8 mouse cellular contexts compared by ENCODE assay signal in genomic region chr10:127604465-127605250, GRCm38 (mm10). TPM values are rescaled to one million over a fixed set of nuclear protein-coding genes. Genes with fewer than 3 reads are reported as not detected.
DNase-seq lines count a peak whose midpoint lies in the region; ATAC-seq and TF ChIP-seq lines count a peak whose summit lies in the region.

No protein-coding gene starts in this region.

- ATAC-seq in intestine, embryonic 14.5 days (replicated peaks; ENCODE audit: low FRiP score, low TSS enrichment, low read depth) = no peak
- peak; percentile 56 for ATAC-seq in liver, embryonic 14.5 days (ENCODE audit: insufficient read depth)
- no peak for ATAC-seq in stomach, embryonic 14.5 days (ENCODE audit: insufficient number of reproducible peaks, insufficient read depth, low FRiP score, low read depth)

- H3K4me1 ChIP-seq in intestine, embryonic 14.5 days (replicated peaks; ENCODE audit: control insufficient read depth, insufficient read depth, low read length) = peaks cover 51% of the 10 kb centered on the region
- H3K4me1 ChIP-seq in liver, embryonic 14.5 days (replicated peaks; ENCODE audit: control insufficient read depth in 2 of 2, insufficient read depth in 2 of 2, low read length in 1 of 2) = peaks cover 0 to 24% of the 10 kb centered on the region in 2 experiments; a peak in 2 of 4 replicates
- H3K4me1 ChIP-seq in stomach, embryonic 14.5 days (ENCODE audit: control insufficient read depth, insufficient read depth, low read length) = peaks cover 54% of the 10 kb centered on the region

- no peak for TF ChIP-seq EP300 in liver, embryonic 14.5 days (IDR thresholded peaks at IDR 0.05; ENCODE audit: low read depth)

- no peak overlapping the region for H3K4me2 ChIP-seq in intestine, embryonic 14.5 days (ENCODE audit: low read length)
- no peak overlapping the region for H3K4me2 ChIP-seq in liver, embryonic 14.5 days (ENCODE audit: low read depth)
- H3K4me2 ChIP-seq in stomach, embryonic 14.5 days (replicated peaks; ENCODE audit: low read depth, low read length) = no peak overlapping the region

- no peak overlapping the region for H3K9ac ChIP-seq in intestine, embryonic 14.5 days (ENCODE audit: low read length)
- no peak overlapping the region for H3K9ac ChIP-seq in liver, embryonic 14.5 days (replicated peaks)
- no peak overlapping the region for H3K9ac ChIP-seq in stomach, embryonic 14.5 days (replicated peaks; ENCODE audit: low read depth, low read length)

- peaks cover 58% of the 10 kb centered on the region for H3K36me3 ChIP-seq in intestine, embryonic 14.5 days (ENCODE audit: control insufficient read depth, insufficient read depth, low read length)
- H3K36me3 ChIP-seq in liver, embryonic 14.5 days (replicated peaks; ENCODE audit: control insufficient read depth, insufficient read depth, low read depth) = no peaks in the 10 kb centered on the region
- H3K36me3 ChIP-seq in stomach, embryonic 14.5 days (ENCODE audit: control insufficient read depth, insufficient read depth, low read length) = peaks cover 49% of the 10 kb centered on the region

- H3K27ac ChIP-seq in layer of hippocampus, adult 2 months = peak overlapping the region; percentile 62; the same call in 1 of the 2 replicates
- peak overlapping the region; percentile 83 for H3K27ac ChIP-seq in intestine, embryonic 14.5 days (ENCODE audit: low read depth)
- no peak overlapping the region for H3K27ac ChIP-seq in liver, embryonic 14.5 days
- H3K27ac ChIP-seq in stomach, embryonic 14.5 days (ENCODE audit: low read length) = peak overlapping the region; percentile 52; the same call in 1 of the 2 replicates

- no peaks in the 10 kb centered on the region for H3K9me3 ChIP-seq in intestine, embryonic 14.5 days (ENCODE audit: control insufficient read depth, low read length)
- no peaks in the 10 kb centered on the region for H3K9me3 ChIP-seq in liver, embryonic 14.5 days (ENCODE audit: control insufficient read depth, low read length)
- no peaks in the 10 kb centered on the region for H3K9me3 ChIP-seq in stomach, embryonic 14.5 days (ENCODE audit: control insufficient read depth, low read depth, low read length)

- 31% methylated on average over 15 of the region's 15 CpGs for WGBS in intestine, embryonic 14.5 days
- WGBS in liver, embryonic 14.5 days (ENCODE audit: insufficient replicate concordance) = 6% methylated on average over 15 of the region's 15 CpGs
- WGBS in stomach, embryonic 14.5 days = 38% methylated on average over 15 of the region's 15 CpGs

- no peak overlapping the region for H3K4me3 ChIP-seq in layer of hippocampus, adult 2 months
- H3K4me3 ChIP-seq in intestine, embryonic 14.5 days (ENCODE audit: low read depth, low read length) = no peak overlapping the region
- no peak overlapping the region for H3K4me3 ChIP-seq in liver, embryonic 14.5 days (ENCODE audit: insufficient read depth in 1 of 2, low read depth in 2 of 2, low read length in 2 of 2)
- no peak overlapping the region for H3K4me3 ChIP-seq in stomach, embryonic 14.5 days (ENCODE audit: low read depth, low read length)

- H3K27me3 ChIP-seq in intestine, embryonic 14.5 days (replicated peaks; ENCODE audit: control insufficient read depth, insufficient read depth, low read length) = no peaks in the 10 kb centered on the region
- H3K27me3 ChIP-seq in liver, embryonic 14.5 days (ENCODE audit: control insufficient read depth, insufficient read depth, low read length) = no peaks in the 10 kb centered on the region
- no peaks in the 10 kb centered on the region for H3K27me3 ChIP-seq in stomach, embryonic 14.5 days (ENCODE audit: control insufficient read depth, insufficient read depth, low read length)

- TF ChIP-seq CTCF in layer of hippocampus, adult 2 months (conservative IDR thresholded peaks at IDR 0.05) = no peak
- TF ChIP-seq CTCF in liver, embryonic 14.5 days (IDR thresholded peaks at IDR 0.05; ENCODE audit: low read depth) = no peak

- no peak for DNase-seq in layer of hippocampus, adult 2 months (ENCODE audit: low spot score in 2 of 2)
- no peak for DNase-seq in layer of hippocampus, adult 18-20 months (ENCODE audit: low spot score in 2 of 2)
- DNase-seq in adrenal gland, postnatal 10 days = peak; percentile 78
- no peak for DNase-seq in intestine, embryonic 14.5 days (ENCODE audit: low spot score)
- DNase-seq in liver, embryonic 14.5 days (ENCODE audit: low read depth in 3 of 3, low spot score in 3 of 3) = no peak
- no peak for DNase-seq in urinary bladder, postnatal 4 days (ENCODE audit: low spot score in 2 of 2)
- DNase-seq in left cerebral cortex, adult 9 months (ENCODE audit: low spot score in 2 of 2) = no peak

RNA-seq across cellular contexts. Expression of gene Lrp1, which starts 16.3 kb away (rescaled TPM):
- 100 to 1,000 TPM; 288 to 310 TPM for total RNA-seq in layer of hippocampus, adult 2 months (2021)
- total RNA-seq in layer of hippocampus, adult 18-20 months (2021) = 100 to 1,000 TPM; 284 to 294 TPM
- total RNA-seq in adrenal gland, postnatal 10 days (2021) = 100 to 1,000 TPM; 170 to 208 TPM
- 92.1 and 96.6 TPM in 2 replicates for polyA plus RNA-seq in intestine, embryonic 14.5 days (2014; fragmentation: Nextera tagmentation; extraction: Ambion mirVana)
- 14.1 and 18.2 TPM in 2 replicates for polyA plus RNA-seq in liver, embryonic 14.5 days (2012; rRNA removed)
- 13.2 and 16.1 TPM in 2 replicates for polyA plus RNA-seq in liver, embryonic 14.5 days (2014; fragmentation: Nextera tagmentation; extraction: Ambion mirVana)
- 98.0 and 99.3 TPM in 2 replicates for polyA plus RNA-seq in stomach, embryonic 14.5 days (2014; fragmentation: Nextera tagmentation; extraction: Ambion mirVana)

RNA-seq across cellular contexts. Expression of gene Stat6, which starts 38.1 kb away (rescaled TPM):
- 1 to 10 TPM; 6.4 to 6.7 TPM for total RNA-seq in layer of hippocampus, adult 2 months (2021)
- total RNA-seq in layer of hippocampus, adult 18-20 months (2021) = 1 to 10 TPM; 5.7 to 7.3 TPM
- total RNA-seq in adrenal gland, postnatal 10 days (2021) = 10 to 100 TPM; 64.7 to 67.8 TPM
- 28.5 and 29.4 TPM in 2 replicates for polyA plus RNA-seq in intestine, embryonic 14.5 days (2014; fragmentation: Nextera tagmentation; extraction: Ambion mirVana)
- polyA plus RNA-seq in liver, embryonic 14.5 days (2012; rRNA removed) = 10.9 TPM in 2 replicates
- polyA plus RNA-seq in liver, embryonic 14.5 days (2014; fragmentation: Nextera tagmentation; extraction: Ambion mirVana) = 10.2 and 12.4 TPM in 2 replicates
- polyA plus RNA-seq in stomach, embryonic 14.5 days (2014; fragmentation: Nextera tagmentation; extraction: Ambion mirVana) = 24.7 and 26.5 TPM in 2 replicates

Comparison
In these comparisons a context has a peak if more than half of its experiments do, and no peak if none do; other contexts are left out.
1. RNA of gene Stat6, which starts 38.1 kb away (total RNA-seq): 64.7 to 67.8 TPM in adrenal gland, postnatal 10 days; 5.7 to 7.3 TPM in layer of hippocampus, adult 18-20 months and 6.4 to 6.7 TPM in layer of hippocampus, adult 2 months; every median in the first group is over 4 times any median in the second.